Mouse (Mus musculus): ENCODE data around the gene Snx21.
A peak's percentile ranks its signal among the peaks of the same experiment; 100 is the strongest.

Snx21 gene

GRCm38 (mm10) chr2:164771123-164771522 lies 14.5 kb upstream of the Snx21 start:
- peak; percentile 11 for DNase-seq

DNA sequence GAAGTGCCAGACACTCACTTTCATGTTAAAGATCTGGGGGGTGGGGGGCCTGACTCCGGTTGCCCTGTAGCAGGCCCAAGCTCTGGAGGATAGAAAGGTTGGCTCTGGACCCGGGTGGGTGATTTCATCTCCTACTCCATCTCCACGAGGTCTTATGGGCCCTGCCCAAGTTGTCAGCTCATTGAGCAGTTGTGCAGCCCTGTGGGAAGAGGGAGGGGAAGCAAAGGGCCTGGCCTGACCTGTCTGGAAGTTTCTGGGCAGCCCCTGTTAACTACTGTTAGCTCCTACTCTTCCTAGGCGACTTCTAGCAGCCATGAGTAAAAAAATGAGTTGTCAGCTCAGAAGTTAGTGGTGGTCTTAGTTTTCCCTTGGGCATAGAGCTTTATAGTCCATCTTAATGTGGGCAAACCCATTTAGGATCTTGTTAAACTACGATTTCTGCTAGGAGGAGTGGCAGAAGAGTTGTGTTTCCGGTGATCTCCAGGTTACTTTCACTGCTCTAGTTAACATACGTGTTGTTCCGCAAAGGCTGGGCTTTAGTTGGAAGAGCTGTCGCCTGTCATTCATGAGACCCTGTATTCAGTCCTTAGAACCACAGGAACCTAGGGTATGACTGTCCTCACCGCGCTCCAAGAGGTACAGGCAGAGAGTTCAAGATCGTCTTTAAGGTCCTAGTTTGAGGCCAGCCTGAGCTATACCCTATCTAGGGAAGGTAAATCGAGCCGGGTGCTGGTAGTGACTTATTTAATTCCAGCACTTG lies 12.2 kb upstream of the Snx21 start:
- DNase-seq = no peak

- DNase-seq = no peak
These were observed 11.6 kb upstream of the Snx21 start for GRCm38 (mm10) chr2:164773989-164774364.

- DNase-seq = no peak
These were observed 9.5 kb upstream of the Snx21 start for GRCm38 (mm10) chr2:164776130-164776529.

- no peak for DNase-seq
These were observed 8.8 kb upstream of the Snx21 start for GRCm38 (mm10) chr2:164776801-164777200.

DNA sequence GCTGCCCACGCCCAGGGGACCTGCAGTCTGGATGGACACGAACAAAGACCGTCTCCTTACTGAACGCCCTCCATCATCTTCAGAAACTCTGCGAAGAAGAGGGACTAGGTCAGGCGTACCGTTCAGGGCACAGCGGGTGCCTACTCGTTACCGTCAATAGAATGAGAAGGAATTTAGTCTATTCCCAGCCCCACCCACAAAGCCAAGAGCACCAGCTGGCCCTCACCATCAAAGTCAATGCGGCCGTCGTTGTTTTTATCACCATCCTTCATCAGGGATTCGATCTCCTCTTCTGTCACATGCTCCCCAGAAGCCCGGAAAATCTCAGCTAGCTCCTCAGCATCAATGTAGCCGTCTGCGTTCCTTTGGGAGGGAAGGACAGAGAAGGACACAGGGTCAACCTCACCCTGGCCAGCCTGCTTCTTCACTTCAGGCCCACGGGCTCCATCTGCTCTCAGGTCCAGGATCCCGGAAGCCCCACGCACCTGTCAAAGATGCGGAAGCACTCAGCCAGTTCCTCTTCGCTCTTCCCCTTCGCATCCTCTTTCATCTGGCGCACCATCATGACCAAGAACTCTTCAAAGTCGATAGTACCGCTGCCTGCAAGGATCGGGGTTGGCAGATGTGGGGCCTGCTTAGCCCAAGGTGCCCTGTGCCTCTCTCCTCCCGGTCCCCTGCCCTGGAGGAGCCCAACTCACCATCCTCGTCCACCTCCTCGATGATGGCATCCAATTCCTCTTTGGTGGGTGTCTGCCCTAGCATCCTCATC lies 8.2 kb upstream of the Snx21 start:
- no peak for DNase-seq

DNA sequence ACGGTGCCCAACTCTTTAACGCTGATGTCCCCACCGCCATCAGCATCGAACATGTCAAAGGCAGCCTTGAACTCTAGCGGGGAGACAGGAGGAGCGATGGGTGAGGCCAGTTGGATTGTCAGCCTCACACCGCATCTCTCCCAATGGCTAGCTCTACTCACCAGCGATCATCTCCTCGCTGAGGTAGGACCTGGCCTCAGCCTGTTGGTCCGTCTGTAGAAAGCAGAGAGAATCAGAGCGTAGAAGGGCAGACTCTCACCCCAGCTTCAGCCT lies 7.7 kb upstream of the Snx21 start:
- DNase-seq = no peak

DNA sequence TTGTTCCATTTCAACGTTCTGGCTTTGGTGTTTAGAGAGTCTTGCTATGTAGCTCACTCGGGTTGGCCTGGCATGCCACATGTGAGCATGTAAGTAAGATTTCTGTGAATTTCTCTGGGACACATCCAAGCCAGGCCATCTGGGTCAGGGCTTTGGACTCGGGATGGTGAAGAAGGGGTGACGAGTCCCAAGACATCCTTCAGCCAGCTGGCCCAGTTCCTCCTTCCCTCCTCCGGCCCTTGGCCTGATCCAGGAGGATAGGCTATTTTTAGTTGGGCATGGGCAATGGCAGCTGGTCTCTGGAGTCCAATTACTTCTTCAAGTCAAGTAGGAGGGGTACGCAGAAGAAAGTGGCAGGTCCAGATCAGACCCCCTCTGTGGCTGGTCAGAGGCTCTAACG lies 6.8 kb upstream of the Snx21 start:
- DNase-seq = peak; percentile 39

DNA sequence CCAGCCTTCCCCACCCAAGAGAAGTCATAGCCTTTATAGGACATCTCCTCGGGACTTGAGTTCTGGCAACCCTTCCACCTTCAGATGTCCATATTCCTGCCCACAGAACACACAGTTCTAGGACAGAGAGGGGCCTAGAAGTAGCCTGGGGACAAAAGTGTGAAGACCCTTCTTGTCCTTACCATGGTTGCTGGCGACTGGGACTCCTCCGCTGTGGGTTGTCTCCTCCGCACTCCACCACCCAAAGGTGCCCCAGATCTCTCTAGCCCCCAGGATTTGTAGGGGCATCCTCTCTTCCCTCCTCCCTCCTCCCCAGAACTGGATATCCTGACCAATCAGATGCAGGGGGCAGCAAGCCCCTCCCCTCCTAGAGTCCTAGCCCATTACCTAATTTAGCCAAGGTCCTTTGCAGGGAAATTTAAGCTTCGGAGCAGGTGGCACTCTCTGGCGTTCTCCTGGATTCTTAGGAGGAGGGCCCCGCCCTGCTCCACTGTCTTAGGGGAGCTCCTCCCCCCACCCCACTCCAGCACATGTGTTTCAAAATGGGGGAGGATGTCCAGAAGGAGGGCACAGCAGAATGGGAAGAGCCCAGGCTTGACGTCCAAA lies 6.0 kb upstream of the Snx21 start, which contains the start of gene Tnnc2:
Gene Tnnc2 (minus strand): TSS at position 487 of the 606 bp plus-strand sequence.
- no peak for DNase-seq

DNA sequence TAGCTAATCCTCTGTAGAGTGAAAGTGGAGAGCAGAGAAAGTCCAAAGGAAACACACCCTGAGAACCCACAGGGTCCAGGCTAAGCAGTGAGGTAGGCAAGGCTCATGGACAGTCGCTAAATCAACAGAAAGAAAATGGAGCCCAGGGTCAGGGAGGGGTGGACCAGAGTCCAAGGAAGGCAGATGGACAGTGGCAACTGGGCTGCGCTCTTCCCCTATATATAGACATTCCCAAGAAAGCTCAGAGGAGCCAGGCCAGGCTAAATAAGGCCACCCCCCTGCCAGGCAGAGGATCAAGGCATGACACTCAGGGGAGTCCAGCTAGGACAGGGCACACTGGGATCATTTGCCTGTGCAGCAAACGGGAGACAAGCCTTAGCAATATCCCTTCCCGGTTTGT lies 3.7 kb upstream of the Snx21 start:
- no peak for DNase-seq

- DNase-seq = no peak
These were observed 1.6 kb upstream of the Snx21 start for GRCm38 (mm10) chr2:164783926-164784581.

DNA sequence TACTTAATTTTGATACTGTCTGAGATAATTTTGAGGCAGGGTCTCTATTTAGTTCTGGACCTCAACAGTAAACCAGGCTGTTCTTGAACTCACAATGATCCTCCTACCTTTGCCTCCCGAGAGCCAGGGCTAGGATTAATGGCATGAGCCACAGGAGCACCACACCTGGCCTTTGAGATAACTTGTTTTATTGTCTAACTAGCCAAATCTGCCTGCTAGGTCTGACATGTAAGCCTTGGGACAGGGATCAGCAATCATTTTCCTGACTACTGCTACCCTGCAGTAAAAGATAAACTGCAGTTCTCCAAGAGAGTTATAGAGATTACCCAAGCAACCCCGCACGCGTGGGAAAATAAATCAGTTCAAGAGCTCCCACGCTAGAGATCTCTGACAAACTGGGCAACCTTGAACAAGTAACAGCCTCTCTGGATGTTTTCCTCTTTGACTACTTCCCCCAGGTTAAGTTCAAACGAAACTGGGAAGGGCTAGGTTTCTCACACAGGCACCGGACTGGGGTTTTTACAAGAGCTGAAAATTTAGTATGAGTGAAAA lies 678 bp upstream of the Snx21 start:
- no peak for DNase-seq

GRCm38 (mm10) chr2:164786388-164786885 lies 814 bp downstream of the Snx21 start:
- DNase-seq = no peak

GRCm38 (mm10) chr2:164787032-164787431 lies 1.4 kb downstream of the Snx21 start:
- no peak for DNase-seq

DNA sequence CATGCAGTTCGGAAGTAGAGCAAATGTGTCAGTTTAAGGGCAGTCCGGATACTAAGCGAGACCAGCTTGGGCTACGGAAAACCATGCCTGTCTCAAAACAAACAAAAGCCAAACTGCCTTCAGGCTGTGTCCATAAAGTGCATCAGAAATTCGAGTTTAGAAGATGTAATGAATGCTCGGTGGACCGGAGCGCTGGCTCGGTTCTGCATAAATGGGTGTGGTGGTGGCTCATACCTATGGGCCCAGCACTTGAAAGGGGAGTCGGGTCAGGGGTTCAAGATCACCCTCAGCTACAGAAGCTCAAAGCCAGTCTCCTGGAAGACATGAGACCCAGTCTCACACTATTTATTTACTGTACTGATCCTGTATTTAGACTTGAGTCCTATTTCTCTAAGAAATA lies 2.2 kb downstream of the Snx21 start:
- peak; percentile 50 for DNase-seq

GRCm38 (mm10) chr2:164788411-164788810 lies 2.8 kb downstream of the Snx21 start:
- no peak for DNase-seq

DNA sequence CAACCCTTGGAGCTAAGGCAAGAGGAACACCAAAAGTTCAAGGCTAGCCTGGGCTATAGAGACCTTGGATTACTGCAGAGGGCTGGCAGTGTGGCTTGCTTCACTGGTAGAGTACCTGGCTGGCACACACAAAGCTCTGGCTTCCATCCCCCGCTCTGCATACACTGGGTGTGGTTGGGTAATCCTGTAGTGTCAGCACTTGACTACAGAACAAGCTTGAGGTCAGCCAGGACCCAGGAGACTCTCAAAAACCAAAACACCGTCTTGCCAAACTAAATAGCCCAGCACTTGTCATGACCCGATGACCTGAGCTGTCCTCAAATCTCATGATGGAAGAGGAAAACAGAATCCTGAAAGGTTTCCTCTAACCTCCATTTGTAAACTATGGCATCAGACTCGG lies 4.8 kb downstream of the Snx21 start:
- no peak for DNase-seq

DNA sequence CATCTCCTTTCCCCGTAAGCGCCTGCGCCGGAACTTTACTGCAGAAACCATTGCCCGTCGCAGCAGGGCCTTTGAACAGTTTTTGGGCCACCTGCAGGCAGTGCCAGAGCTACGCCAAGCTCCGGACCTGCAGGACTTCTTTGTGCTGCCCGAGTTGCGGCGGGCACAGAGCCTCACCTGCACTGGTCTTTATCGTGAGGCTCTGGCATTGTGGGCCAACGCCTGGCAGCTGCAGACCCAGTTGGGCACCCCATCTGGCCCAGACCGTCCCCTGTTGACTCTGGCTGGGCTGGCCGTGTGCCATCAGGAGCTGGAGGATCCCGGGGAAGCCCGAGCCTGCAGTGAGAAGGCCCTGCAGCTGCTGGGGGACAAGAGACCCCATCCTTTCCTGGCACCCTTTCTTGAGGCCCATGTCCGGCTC lies 6.2 kb downstream of the Snx21 start:
- peak; percentile 63 for DNase-seq

- DNase-seq = no peak
These were observed 7.0 kb downstream of the Snx21 start for GRCm38 (mm10) chr2:164792400-164793190.

- DNase-seq = peak; percentile 88
These were observed 7.6 kb downstream of the Snx21 start for GRCm38 (mm10) chr2:164793236-164793635.

DNA sequence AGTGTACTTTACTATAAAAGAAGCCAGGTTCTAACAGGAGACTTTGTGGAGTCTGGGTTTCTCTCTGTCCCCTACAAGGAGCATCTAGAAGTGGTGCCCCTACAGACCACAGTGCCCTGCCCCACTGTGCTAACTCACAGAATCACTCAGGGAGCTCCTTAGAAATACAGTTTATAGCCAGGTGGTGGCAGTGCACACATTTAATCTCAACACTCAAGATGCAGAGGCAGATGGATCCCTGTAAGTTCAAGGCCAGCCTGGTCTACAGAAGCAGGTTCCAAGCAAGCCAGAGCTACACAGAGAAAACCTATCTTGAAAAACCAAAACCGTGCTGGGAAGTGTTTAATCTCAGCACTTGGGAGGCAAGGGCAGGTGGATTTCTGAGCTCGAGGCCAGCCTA lies 8.1 kb downstream of the Snx21 start:
- DNase-seq = no peak

DNA sequence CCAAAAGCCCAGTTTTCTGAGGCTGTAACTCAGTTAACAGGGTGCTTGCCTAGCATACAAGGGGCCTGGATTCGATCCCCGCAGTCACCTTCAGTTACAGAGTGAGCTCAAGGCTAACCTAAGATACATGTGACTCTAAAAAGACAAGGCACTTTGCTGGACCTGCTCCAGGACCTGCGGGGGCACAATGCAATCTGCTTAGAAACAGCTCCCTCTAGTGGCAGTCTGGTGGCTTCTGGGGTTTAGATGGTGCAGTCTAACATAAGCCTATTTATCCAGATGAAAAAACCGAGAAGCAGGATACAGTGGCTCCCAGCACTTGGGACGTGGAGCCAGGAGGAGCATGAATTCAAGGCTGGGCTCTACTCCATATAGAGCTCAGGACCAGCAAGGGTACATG lies 8.7 kb downstream of the Snx21 start:
- DNase-seq = peak; percentile 91
